ENCODE assay signal across 8 mouse cellular contexts in genomic region chr11:102087931-102088898, GRCm38 (mm10). TPM values are rescaled to one million over a fixed set of nuclear protein-coding genes. Genes with fewer than 3 reads are reported as not detected.
DNase-seq lines count a peak whose midpoint lies in the region; ATAC-seq and TF ChIP-seq lines count a peak whose summit lies in the region.

TSS of gene Mpp2 (minus strand) at chr11:102088515.

- under 1% methylated on average over 49 of the region's 49 CpGs for WGBS in hindbrain, embryonic 14.5 days

- no peaks in the 10 kb centered on the region for H3K27me3 ChIP-seq in hindbrain, embryonic 14.5 days (ENCODE audit: control insufficient read depth, insufficient read depth, low read length)

- peak within 1 kb of the TSS; percentile 73 for H3K4me2 ChIP-seq in hindbrain, embryonic 14.5 days (replicated peaks)

- intact Hi-C loops in left cerebral cortex, adult 2 months (cut with DNase I) = loop anchor here (1.0 to 2.0 kb wide), 3 partner anchors 27 to 103 kb away; partner anchors contain the start of gene Cfap97d1

- peaks cover 6% of the 10 kb centered on the region; the same call in 1 of the 2 replicates for H3K36me3 ChIP-seq in hindbrain, embryonic 14.5 days (replicated peaks; ENCODE audit: control insufficient read depth, insufficient read depth)

- peak; percentile 49 for ATAC-seq in hindbrain, embryonic 14.5 days (ENCODE audit: low FRiP score)

- peak within 1 kb of the TSS; percentile 57 for H3K4me3 ChIP-seq in hindbrain, embryonic 14.5 days (replicated peaks; ENCODE audit: low read length)
- peak within 1 kb of the TSS; percentile 67 for H3K4me3 ChIP-seq in left cerebral cortex, adult 2 months

- H3K27ac ChIP-seq in hindbrain, embryonic 14.5 days = peak within 1 kb of the TSS; percentile 98
- peak within 1 kb of the TSS; percentile 99 for H3K27ac ChIP-seq in left cerebral cortex, adult 2 months

- peak within 1 kb of the TSS; percentile 82 for H3K9ac ChIP-seq in hindbrain, embryonic 14.5 days

- DNase-seq in layer of hippocampus, adult 11-12 months (ENCODE audit: low spot score) = peak; percentile 72
- DNase-seq in layer of hippocampus, adult 9-10 months (ENCODE audit: low spot score) = no peak
- peak; percentile 65 to 68 for DNase-seq in cerebellum, postnatal 36 days
- DNase-seq in frontal cortex, postnatal 25 days (ENCODE audit: low spot score in 2 of 2) = peak; percentile 55 to 56
- DNase-seq in hindbrain, embryonic 14.5 days (ENCODE audit: low spot score) = peak; percentile 78
- DNase-seq in left cerebral cortex, adult 2 months (ENCODE audit: extremely low spot score in 1 of 2, low spot score in 2 of 2) = peak; percentile 74 to 76
- DNase-seq in lung, postnatal 4 days = peak; percentile 72
- DNase-seq in right cerebral cortex, postnatal 10 days (ENCODE audit: low spot score in 2 of 2) = peak; percentile 82 to 84

- no peaks in the 10 kb centered on the region for H3K9me3 ChIP-seq in hindbrain, embryonic 14.5 days (ENCODE audit: control insufficient read depth, low read length)

- peaks cover 21% of the 10 kb centered on the region for H3K4me1 ChIP-seq in hindbrain, embryonic 14.5 days (replicated peaks; ENCODE audit: control insufficient read depth, insufficient read depth, low read length)

- TF ChIP-seq CTCF in left cerebral cortex, adult 2 months (IDR thresholded peaks at IDR 0.05) = no peak

RNA-seq across cellular contexts. Expression of gene Mpp2, which starts in this region (rescaled TPM):
- 24.3 and 24.6 TPM in 2 replicates for polyA plus RNA-seq in hindbrain, embryonic 14.5 days (2014; fragmentation: Nextera tagmentation; extraction: Ambion mirVana)
- total RNA-seq in left cerebral cortex, adult 2 months (2021) = 100 to 1,000 TPM; 146 to 157 TPM
